Mouse (Mus musculus) kidney, embryonic 16.5 days (tissue): ENCODE results near the gene Gkn3. TPM values are rescaled to one million over a fixed set of nuclear protein-coding genes. Genes with fewer than 3 reads are reported as not detected.

Experiments used
- ATAC-seq: fragments of 200-750 bp; cut with Nextera tagmentation; 2 replicates; pipeline ENCODE4 v1.8.0; 2017; ENCODE audit warnings: moderate TSS enrichment; ENCODE audit not compliant: low FRiP score, low TSS enrichment
- H3K27ac ChIP-seq: fragments of 300-500 bp; sonication (generic); 2 replicates; pipeline ENCODE4 v1.5.1; 2014; ENCODE audit warnings: low read length
- H3K27me3 ChIP-seq: fragments of 300-500 bp; sonication (generic); 2 replicates; pipeline ENCODE4 v1.6.1; 2014; ENCODE audit warnings: low read length, control low read depth, mixed read lengths; ENCODE audit not compliant: insufficient read depth
- H3K36me3 ChIP-seq: fragments of 300-500 bp; sonication (generic); 2 replicates; pipeline ENCODE4 v1.6.1; 2014; ENCODE audit warnings: low read length, control low read depth, mixed read lengths; ENCODE audit not compliant: insufficient read depth
- H3K4me1 ChIP-seq: fragments of 300-500 bp; sonication (generic); 2 replicates; pipeline ENCODE4 v1.6.1; 2014; ENCODE audit warnings: low read length, control low read depth, mixed read lengths; ENCODE audit not compliant: insufficient read depth
- H3K4me2 ChIP-seq: fragments of 300-500 bp; sonication (generic); replicated peaks from 2 replicates; pipeline ENCODE4 v1.6.1; 2014; ENCODE audit warnings: low read depth, low read length
- H3K4me3 ChIP-seq: fragments of 300-500 bp; sonication (generic); 2 replicates; pipeline ENCODE4 v1.5.1; 2014; ENCODE audit warnings: mild to moderate bottlenecking, low read length
- H3K9ac ChIP-seq: fragments of 300-500 bp; sonication (generic); replicated peaks from 2 replicates; pipeline ENCODE4 v1.6.1; 2014; ENCODE audit warnings: low read length
- H3K9me3 ChIP-seq: fragments of 300-500 bp; sonication (generic); 2 replicates; pipeline ENCODE4 v1.6.1; 2016; ENCODE audit warnings: low read length, control low read depth
- WGBS: fragments of 180-500 bp; shearing (Covaris S2); extraction: QIAGEN DNeasy Blood & Tissue Kit; methylation state at CpG from one replicate; pipeline ENCODE4 v1.1.7; 2014; 5-methylcytosine and 5-hydroxymethylcytosine counted together
- polyA plus RNA-seq: library from polyadenylated mRNA; unstranded; fragments of >200 nt; fragmentation: Nextera tagmentation; extraction: Ambion mirVana; gene quantifications from 2 replicates; pipeline ENCODE4 v1.2.1, GENCODE M21; 2015

Gene Gkn3
- polyA plus RNA-seq, 1 experiment from 2014 or later: 0.56 TPM

- H3K4me1 ChIP-seq: peaks cover under 1% of the 10 kb centered on the region; the same call in 1 of the 2 replicates
- 53% methylated on average over 4 of the region's 4 CpGs for WGBS
- H3K27me3 ChIP-seq: no peaks in the 10 kb centered on the region
- H3K9ac ChIP-seq: no peak overlapping the region
- no peak overlapping the region for H3K27ac ChIP-seq
- no peaks in the 10 kb centered on the region for H3K36me3 ChIP-seq
- no peaks in the 10 kb centered on the region for H3K9me3 ChIP-seq
- H3K4me3 ChIP-seq: no peak overlapping the region
- ATAC-seq: no peak
- no peak overlapping the region for H3K4me2 ChIP-seq
Measured at GRCm38 (mm10) chr6:87399886-87400566, 11.3 kb upstream of the Gkn3 start.

GRCm38 (mm10) chr6:87399137-87399536 is 10.4 kb upstream of the Gkn3 start:
- Histone ChIP-seq H3K4me3 (no peak overlapping the region), H3K36me3 (no peaks in the 10 kb centered on the region), H3K4me1 (peaks cover 6% of the 10 kb centered on the region; the same call in 1 of the 2 replicates), H3K4me2 (no peak overlapping the region), H3K27ac (no peak overlapping the region), H3K9me3 (no peaks in the 10 kb centered on the region), H3K9ac (no peak overlapping the region), H3K27me3 (no peaks in the 10 kb centered on the region)
- ATAC-seq: no peak
- WGBS: 2% methylated on average over 5 of the region's 5 CpGs

- H3K9ac ChIP-seq: no peak overlapping the region
- WGBS: 70% methylated on average over 9 of the region's 9 CpGs
- peak; percentile 65; the same call in 1 of the 2 replicates for ATAC-seq
- H3K4me3 ChIP-seq: no peak overlapping the region
- H3K27me3 ChIP-seq: no peaks in the 10 kb centered on the region
- no peak overlapping the region for H3K4me2 ChIP-seq
- no peaks in the 10 kb centered on the region for H3K36me3 ChIP-seq
- peaks cover 12% of the 10 kb centered on the region for H3K4me1 ChIP-seq
- no peak overlapping the region for H3K27ac ChIP-seq
- no peaks in the 10 kb centered on the region for H3K9me3 ChIP-seq
Measured at GRCm38 (mm10) chr6:87394783-87395182, 6.0 kb upstream of the Gkn3 start.

- Histone ChIP-seq H3K9ac (no peak overlapping the region), H3K9me3 (no peaks in the 10 kb centered on the region), H3K27me3 (no peaks in the 10 kb centered on the region), H3K4me3 (no peak overlapping the region), H3K4me2 (no peak overlapping the region), H3K36me3 (no peaks in the 10 kb centered on the region), H3K4me1 (peaks cover 14% of the 10 kb centered on the region), H3K27ac (no peak overlapping the region)
- 47% methylated on average over 8 of the region's 8 CpGs for WGBS
- peak; percentile 59; the same call in 1 of the 2 replicates for ATAC-seq
Measured at GRCm38 (mm10) chr6:87393466-87394205, 4.9 kb upstream of the Gkn3 start.

- no peaks in the 10 kb centered on the region for H3K9me3 ChIP-seq
- H3K27ac ChIP-seq: no peak overlapping the region
- peaks cover 6% of the 10 kb centered on the region; the same call in 1 of the 2 replicates for H3K27me3 ChIP-seq
- no peaks in the 10 kb centered on the region for H3K36me3 ChIP-seq
- no peak overlapping the region for H3K4me3 ChIP-seq
- 13% methylated on average over 5 of the region's 5 CpGs for WGBS
- ATAC-seq: no peak
- peaks cover 11% of the 10 kb centered on the region for H3K4me1 ChIP-seq
- no peak overlapping the region for H3K4me2 ChIP-seq
- H3K9ac ChIP-seq: no peak overlapping the region
Measured at GRCm38 (mm10) chr6:87389455-87389989, 787 bp upstream of the Gkn3 start.

- no peak for ATAC-seq
- Histone ChIP-seq H3K4me3 (no peak overlapping the region), H3K9ac (no peak overlapping the region), H3K27me3 (peaks cover 25% of the 10 kb centered on the region), H3K4me1 (peaks cover 10% of the 10 kb centered on the region; the same call in 1 of the 2 replicates), H3K36me3 (no peaks in the 10 kb centered on the region), H3K4me2 (no peak overlapping the region), H3K27ac (no peak overlapping the region), H3K9me3 (no peaks in the 10 kb centered on the region)
- 82% methylated on average over 10 of the region's 10 CpGs for WGBS
Measured at GRCm38 (mm10) chr6:87386681-87387080, 2.1 kb downstream of the Gkn3 start.

GRCm38 (mm10) chr6:87386203-87386602 is 2.5 kb downstream of the Gkn3 start:
- no peak overlapping the region for H3K27ac ChIP-seq
- no peak overlapping the region for H3K9ac ChIP-seq
- H3K4me2 ChIP-seq: no peak overlapping the region
- no peak overlapping the region for H3K4me3 ChIP-seq
- peaks cover 10% of the 10 kb centered on the region; the same call in 1 of the 2 replicates for H3K4me1 ChIP-seq
- H3K36me3 ChIP-seq: no peaks in the 10 kb centered on the region
- H3K27me3 ChIP-seq: peaks cover 25% of the 10 kb centered on the region
- no peaks in the 10 kb centered on the region for H3K9me3 ChIP-seq
- WGBS: 14% methylated on average over 7 of the region's 7 CpGs
- ATAC-seq: no peak

GRCm38 (mm10) chr6:87384761-87385160 is 4.0 kb downstream of the Gkn3 start:
- Histone ChIP-seq H3K27ac (no peak overlapping the region), H3K27me3 (peaks cover 25% of the 10 kb centered on the region), H3K9me3 (no peaks in the 10 kb centered on the region), H3K36me3 (no peaks in the 10 kb centered on the region), H3K9ac (no peak overlapping the region), H3K4me3 (no peak overlapping the region), H3K4me1 (peaks cover 10% of the 10 kb centered on the region; the same call in 1 of the 2 replicates), H3K4me2 (peak overlapping the region; percentile 54)
- ATAC-seq: no peak
- 45% methylated on average over 5 of the region's 6 CpGs for WGBS

- no peaks in the 10 kb centered on the region for H3K9me3 ChIP-seq
- peaks cover 7% of the 10 kb centered on the region; the same call in 1 of the 2 replicates for H3K4me1 ChIP-seq
- peaks cover 25% of the 10 kb centered on the region for H3K27me3 ChIP-seq
- ATAC-seq: peak; percentile 59; the same call in 1 of the 2 replicates
- peak overlapping the region; percentile 24 for H3K4me3 ChIP-seq
- no peak overlapping the region for H3K27ac ChIP-seq
- peak overlapping the region; percentile 54 for H3K4me2 ChIP-seq
- H3K9ac ChIP-seq: peak overlapping the region; percentile 3; the same call in 1 of the 2 replicates
- 11% methylated on average over 24 of the region's 24 CpGs for WGBS
- no peaks in the 10 kb centered on the region for H3K36me3 ChIP-seq
Measured at GRCm38 (mm10) chr6:87383926-87384691, 4.6 kb downstream of the Gkn3 start.
